In the genomic region with DNA sequence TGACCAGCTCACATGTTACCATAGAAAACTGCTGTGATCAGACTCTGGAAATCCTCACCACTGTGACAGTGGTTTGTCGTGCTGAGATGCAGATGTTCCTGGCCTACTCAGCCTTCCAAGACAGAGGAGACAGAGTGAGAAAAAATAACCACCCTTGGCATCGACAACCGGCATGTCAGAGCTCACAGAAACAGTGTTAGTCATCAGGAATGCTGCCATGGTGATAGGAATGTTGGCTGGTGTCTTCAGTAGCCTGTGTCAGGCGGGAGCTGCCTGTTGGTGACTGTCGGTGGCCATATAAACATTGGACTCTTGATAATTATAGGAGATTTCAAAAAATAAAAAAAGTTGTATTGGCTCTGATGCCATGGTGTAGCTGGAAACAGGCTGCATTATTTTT, we compare ENCODE assay signal across 13 mouse cellular contexts. TPM values are rescaled to one million over a fixed set of nuclear protein-coding genes. Genes with fewer than 3 reads are reported as not detected.
DNase-seq lines count a peak whose midpoint lies in the region; ATAC-seq and TF ChIP-seq lines count a peak whose summit lies in the region.
"Had no signal": no experiment of that assay in that cellular context is flagged by ENCODE, and none has a peak within 500 bp of the region (broad histone marks: within the 10 kb centered on the region; RNA-seq: fewer than 3 reads in every experiment).

No protein-coding gene starts in this region.

- H3K27me3 ChIP-seq in lung, embryonic 15.5 days, result no peaks in the 10 kb centered on the region

- no peak overlapping the region for H3K4me3 ChIP-seq in gastrocnemius, adult 2 months
- H3K4me3 ChIP-seq in lung, embryonic 15.5 days, result no peak overlapping the region
- H3K4me3 ChIP-seq: embryonic facial prominence, embryonic 10.5 days; heart, adult 2 months had no signal

- WGBS in lung, embryonic 15.5 days, result 21% methylated on average over 5 of the region's 5 CpGs

- ATAC-seq in lung, embryonic 15.5 days (ENCODE audit: borderline replicate concordance, extremely low read depth, low FRiP score, low TSS enrichment), result peak; percentile 69; the same call in 1 of the 2 replicates

- H3K36me3 ChIP-seq in lung, embryonic 15.5 days, result no peaks in the 10 kb centered on the region
- H3K36me3 ChIP-seq: embryonic facial prominence, embryonic 10.5 days had no signal

- H3K4me1 ChIP-seq in lung, embryonic 15.5 days, result peaks cover 3% of the 10 kb centered on the region; the same call in 1 of the 2 replicates

- no peak overlapping the region for H3K4me2 ChIP-seq in lung, embryonic 15.5 days
- H3K4me2 ChIP-seq: liver, embryonic 11.5 days had no signal

- H3K9ac ChIP-seq in lung, embryonic 15.5 days, result no peak overlapping the region

- intact Hi-C loops in gastrocnemius, adult 2 months (cut with DNase I), result no loop called here

- no peak overlapping the region for H3K27ac ChIP-seq in gastrocnemius, adult 2 months
- no peak overlapping the region for H3K27ac ChIP-seq in lung, embryonic 15.5 days
- H3K27ac ChIP-seq: embryonic facial prominence, embryonic 10.5 days; heart, adult 2 months had no signal

- H3K9me3 ChIP-seq in lung, embryonic 15.5 days, result no peaks in the 10 kb centered on the region
- H3K9me3 ChIP-seq: embryonic facial prominence, embryonic 10.5 days had no signal

- TF ChIP-seq CTCF in gastrocnemius, adult 2 months (IDR thresholded peaks at IDR 0.05), result no peak

- peak; percentile 35 for DNase-seq in adrenal gland, postnatal 10 days
- no peak for DNase-seq in adrenal gland, postnatal 25 days
- DNase-seq in layer of hippocampus, adult 18-20 months (ENCODE audit: low spot score in 2 of 2), result peak; percentile 35 to 61
- no peak for DNase-seq in layer of hippocampus, adult 9-10 months (ENCODE audit: low spot score)
- peak; percentile 59 for DNase-seq in gastrocnemius, adult 2 months
- no peak for DNase-seq in cerebellum, postnatal 4 days (ENCODE audit: low spot score in 2 of 2)
- no peak for DNase-seq in retina, postnatal 1 day
- DNase-seq: kidney, postnatal 25 days; midbrain, embryonic 14.5 days had no signal

RNA-seq across cellular contexts. Expression of a gene that starts 48.0 kb away (rescaled TPM):
- 10 to 100 TPM; 38.4 to 39.5 TPM for total RNA-seq in adrenal gland, postnatal 10 days (2021)
- total RNA-seq in adrenal gland, postnatal 25 days (2021), result 31.3 and 41.8 TPM in 2 replicates
- 100 to 1,000 TPM; 192 to 197 TPM for total RNA-seq in layer of hippocampus, adult 18-20 months (2021)
- total RNA-seq in gastrocnemius, adult 2 months (2021), result 1 to 10 TPM; 4.1 to 5.4 TPM
- polyA plus RNA-seq in lung, embryonic 15.5 days (2015; fragmentation: Nextera tagmentation; extraction: Ambion mirVana), result 23.5 and 25.3 TPM in 2 replicates

Comparison
In these comparisons a context has a peak if more than half of its experiments do, and no peak if none do; other contexts are left out.
1. DNase-seq: peak in adrenal gland, postnatal 10 days (single experiment), layer of hippocampus, adult 18-20 months (2 of 2) and gastrocnemius, adult 2 months (single experiment); none in adrenal gland, postnatal 25 days (single experiment), layer of hippocampus, adult 9-10 months (single experiment), cerebellum, postnatal 4 days (0 of 2) and retina, postnatal 1 day (single experiment).